Mouse (Mus musculus) mesoderm, embryonic 11.5 days (tissue): Measurements from ENCODE around the gene Kcnk5.
A peak's percentile ranks its signal among the peaks of the same experiment; 100 is the strongest.

Source experiments
- DNase-seq: peaks from one replicate; pipeline ENCODE4 v3.0.0-alpha.2; 2012; ENCODE audit warnings: low read depth, low spot score

Gene Kcnk5

GRCm38 (mm10) chr14:20181466-20181921 is at the start of gene Kcnk5:
Gene Kcnk5 (minus strand): TSS chr14:20181809.
- peak; percentile 91 for DNase-seq

DNA sequence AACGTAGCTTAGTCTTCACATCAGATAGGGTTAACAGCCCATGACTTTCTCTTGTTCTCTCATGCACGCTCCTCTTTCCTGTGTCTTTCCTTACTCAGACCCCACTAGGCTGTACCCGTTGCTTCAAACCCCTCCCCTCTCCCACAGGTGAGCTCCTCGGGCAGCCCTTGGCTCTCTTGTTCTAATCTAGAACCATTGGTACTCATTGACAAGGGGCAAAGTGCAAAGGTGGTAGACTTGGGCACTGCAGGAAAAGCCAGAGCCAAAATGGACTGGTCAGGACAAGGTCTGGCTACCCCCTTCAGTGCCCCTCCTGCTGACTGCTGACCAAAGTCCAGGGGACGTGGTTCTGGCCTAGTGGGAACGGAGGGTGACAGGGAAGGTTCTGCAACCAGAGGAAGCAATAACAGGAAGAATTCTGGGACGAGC is 48.5 kb upstream of the Kcnk5 start:
- DNase-seq: no peak

DNA sequence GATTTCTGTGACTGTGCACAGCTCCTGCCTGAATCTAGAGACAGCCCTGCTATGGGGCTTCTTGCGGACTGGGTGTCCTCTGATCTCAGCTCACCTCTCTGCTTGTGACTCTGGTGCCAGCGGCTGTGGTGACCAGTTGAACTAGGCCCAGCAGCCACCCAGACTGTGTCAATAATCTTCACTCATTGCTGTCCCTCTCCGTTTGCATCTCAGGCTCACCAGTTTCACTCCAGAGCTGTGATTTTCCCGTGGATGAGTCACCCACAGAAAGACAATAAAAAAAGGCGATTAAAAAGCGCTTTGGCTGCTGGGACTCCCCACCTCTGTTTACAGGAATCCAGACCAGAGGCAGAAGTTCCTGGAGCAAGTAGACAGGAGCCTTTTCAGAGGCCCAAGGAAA is 47.8 kb upstream of the Kcnk5 start:
- DNase-seq: no peak

DNA sequence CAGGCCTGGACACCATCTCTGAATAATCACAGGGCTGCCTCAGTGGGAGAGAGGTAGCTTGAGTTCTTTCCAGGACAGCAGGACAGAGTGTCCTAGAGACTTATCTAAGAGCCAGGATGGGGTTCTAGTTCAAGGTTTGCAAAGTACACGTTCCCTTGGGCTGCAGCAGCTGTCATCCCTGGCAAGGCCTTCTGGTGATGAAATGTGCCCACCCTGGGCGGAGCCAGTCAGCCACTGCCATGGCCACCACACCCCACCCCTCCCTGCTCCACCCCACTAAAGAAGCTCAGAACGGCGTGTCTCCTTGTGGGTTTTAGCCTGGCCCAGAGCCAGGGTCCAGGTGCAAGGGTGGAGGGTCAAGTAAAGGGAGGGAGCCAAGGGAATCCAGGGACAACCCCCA is 46.7 kb upstream of the Kcnk5 start:
- no peak for DNase-seq

DNA sequence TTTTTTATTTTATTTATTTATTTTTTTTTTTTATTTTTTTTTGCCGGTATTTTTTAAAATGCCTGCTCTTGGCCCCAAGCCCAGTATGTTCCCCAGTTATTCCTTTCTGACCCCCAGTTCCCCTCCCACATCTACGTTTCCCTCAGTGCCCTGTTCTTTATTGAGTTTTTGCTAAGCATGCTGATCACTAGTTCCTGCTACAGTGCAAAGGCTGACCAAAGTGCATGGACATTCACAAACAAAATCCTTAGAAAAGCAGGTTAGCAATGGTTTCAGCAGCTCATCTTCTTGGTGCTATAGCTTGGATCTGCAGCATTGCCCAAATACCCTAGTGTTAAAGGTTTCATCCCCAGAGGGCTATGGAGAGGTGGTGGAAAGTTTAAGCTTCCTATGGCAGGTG is 45.4 kb upstream of the Kcnk5 start:
- no peak for DNase-seq

- DNase-seq: no peak
These were observed 44.9 kb upstream of the Kcnk5 start for GRCm38 (mm10) chr14:20226488-20226887.

GRCm38 (mm10) chr14:20225525-20225924 is 43.9 kb upstream of the Kcnk5 start:
- peak; percentile 64 for DNase-seq

DNA sequence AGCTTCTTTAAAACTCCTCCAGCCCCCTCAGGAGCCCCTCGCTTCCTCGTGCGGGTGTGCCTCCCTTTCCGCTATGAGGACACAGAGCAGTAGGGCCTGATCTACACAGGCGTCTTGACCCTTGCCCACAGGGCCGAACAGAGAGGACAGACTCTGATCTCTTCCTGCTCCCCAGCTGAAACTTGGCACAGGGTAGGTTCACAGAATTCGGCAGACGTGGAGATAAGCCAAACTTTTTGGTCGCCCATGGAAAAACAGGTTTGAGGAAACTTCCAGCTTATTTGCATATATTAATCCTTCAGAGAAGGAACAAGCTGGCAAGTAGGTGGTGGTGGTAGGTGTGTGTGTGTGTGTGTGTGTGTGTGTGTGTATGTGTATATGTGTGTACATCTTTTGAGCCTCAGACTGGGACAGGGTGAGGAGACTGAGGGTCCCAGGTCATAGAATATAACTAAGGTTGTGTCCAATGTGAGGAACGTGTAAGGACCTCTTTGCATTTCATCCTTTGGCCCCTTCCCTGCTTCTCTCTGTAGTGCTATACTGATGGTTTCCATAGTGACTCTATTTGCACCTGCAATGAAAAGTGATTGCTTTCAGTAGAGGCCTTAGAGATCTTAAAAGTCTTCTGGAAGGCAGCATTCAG is 43.1 kb upstream of the Kcnk5 start:
- DNase-seq: no peak

DNA sequence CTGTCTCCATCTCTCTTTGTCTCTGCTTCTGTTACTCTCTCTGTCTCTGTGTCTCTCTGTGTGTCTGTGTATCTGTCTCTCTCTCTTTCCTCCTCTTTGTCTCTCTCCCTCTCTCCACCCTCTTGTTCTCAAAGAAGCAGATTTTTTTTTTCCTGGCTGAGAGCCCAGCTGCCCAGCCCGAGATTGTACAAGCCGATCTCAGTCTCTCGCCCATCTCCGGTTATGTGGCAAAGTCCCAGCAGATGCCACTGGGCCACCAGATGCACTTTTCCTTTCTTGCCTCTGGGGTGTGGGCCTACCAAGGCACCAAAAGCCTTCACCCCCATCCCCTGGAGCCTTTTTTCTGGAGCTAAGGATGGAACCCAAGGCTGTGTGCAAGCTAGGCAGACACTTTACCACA is 42.6 kb upstream of the Kcnk5 start:
- no peak for DNase-seq

GRCm38 (mm10) chr14:20223253-20223652 is 41.6 kb upstream of the Kcnk5 start:
- no peak for DNase-seq

DNA sequence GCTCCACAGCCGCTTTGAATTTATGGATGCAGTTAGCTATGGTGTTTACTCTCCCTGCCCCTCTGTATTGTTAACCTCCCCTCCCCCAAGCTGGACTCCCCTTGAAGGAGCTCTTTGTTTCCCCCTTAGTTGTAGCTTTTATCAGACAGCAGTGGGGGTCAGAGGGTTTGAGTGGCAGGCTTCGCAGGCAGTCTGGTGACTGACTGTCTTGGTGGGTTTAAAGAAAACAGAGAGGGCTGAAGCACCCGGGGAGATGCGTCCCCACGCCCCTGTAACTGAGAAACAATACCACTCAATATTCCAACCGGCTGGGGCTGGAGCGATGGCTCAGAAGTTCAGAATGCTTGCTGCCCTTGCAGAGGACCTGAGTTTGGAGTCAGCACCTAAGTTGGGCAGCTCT is 39.5 kb upstream of the Kcnk5 start:
- DNase-seq: no peak

DNA sequence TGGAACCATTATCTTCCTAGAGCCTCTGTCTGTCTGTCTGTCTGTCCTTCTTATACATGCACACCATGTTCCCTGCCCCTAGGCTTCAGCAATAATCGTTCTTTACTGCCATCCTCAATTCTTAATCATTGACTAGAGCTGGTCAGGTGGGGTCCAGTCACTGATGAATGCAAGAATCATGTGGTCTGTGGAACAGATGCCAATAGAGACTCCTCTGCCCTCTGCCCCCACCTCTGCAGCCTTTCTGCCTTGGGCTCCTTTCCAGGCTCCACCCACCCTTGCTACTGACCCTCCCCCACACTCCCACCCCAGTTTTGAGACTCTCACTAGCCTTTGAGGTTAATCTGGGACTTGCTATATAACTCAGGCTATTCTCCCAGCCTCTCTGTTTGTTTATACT is 38.2 kb upstream of the Kcnk5 start:
- DNase-seq: no peak

- no peak for DNase-seq
These were observed 35.8 kb upstream of the Kcnk5 start for GRCm38 (mm10) chr14:20217299-20217864.

DNA sequence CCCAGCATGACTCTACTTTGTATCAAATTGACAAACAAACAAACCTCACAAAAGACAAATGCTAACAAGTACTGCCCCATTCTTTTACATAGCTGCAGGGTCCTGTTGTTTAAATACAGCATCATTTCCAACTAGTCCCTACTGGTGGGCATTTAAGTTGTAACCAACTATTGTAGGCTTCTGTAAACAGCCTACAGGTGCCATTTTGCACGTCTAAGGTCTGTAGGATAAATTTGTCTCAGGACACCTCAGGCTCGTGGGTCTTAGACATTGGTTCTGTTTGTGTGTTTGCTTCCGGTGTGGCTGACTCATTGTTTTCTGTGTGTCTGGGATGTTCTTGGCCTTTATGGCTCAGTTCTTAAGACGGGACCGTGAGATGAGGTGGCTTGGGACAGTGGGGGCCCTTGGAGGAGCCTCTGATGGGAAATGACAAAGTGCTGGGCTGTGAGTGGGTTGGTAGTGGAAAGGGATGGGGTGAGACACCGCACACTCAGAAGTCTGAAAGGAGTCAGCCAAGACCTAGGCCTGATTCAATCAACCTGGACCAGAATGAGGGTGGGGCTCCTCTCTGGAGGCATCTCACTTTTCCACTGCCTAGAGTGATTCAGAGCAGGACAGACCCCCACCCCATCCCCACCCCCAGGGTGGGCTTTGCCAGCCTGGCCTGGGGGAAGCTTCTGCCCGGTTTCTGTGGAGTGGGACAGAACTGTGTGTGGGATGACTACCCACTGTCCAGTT is 35.1 kb upstream of the Kcnk5 start:
- no peak for DNase-seq

DNA sequence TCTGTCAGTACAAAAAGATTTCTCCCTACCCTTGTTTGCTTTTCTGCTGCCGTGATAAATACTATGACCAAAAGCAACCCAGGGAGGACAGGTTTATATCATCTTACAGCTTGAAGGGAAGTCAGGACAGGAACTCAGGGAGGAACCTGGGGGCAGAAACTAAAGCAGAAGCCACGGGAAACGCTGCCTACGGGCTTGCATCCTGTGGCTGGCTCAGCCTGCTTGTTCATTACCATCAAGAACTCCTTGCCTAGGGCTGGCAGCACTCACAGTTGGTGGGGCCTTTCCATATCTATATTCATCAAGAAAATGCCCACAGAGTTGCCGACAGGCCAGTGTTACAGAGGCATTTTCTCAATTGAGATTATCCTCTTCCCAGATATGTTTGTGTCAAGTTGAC is 34.2 kb upstream of the Kcnk5 start:
- DNase-seq: no peak

GRCm38 (mm10) chr14:20214125-20214524 is 32.5 kb upstream of the Kcnk5 start:
- DNase-seq: no peak

- DNase-seq: peak; percentile 23
These were observed 30.4 kb upstream of the Kcnk5 start for GRCm38 (mm10) chr14:20211754-20212601.

- DNase-seq: no peak
These were observed 28.3 kb upstream of the Kcnk5 start for GRCm38 (mm10) chr14:20209926-20210325.

DNA sequence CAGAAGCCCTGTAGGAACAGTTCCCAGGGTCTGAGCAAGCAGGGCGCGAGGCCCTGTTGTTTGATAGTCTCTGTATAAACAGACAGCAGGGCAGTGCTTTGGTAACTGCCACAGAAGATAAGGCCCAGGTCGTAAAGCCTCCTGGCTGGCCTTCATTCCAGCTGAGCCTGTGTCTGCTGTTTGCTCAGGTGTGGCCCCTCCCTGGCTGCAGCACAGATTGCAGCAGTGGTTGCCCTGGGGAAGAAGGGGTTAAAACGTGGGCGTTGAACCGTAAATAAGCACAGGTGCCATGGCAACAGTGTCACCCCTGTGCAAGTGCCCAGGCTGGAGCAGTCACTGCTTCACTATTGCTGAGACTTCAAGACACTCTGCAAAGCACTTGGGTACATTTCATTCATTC is 26.8 kb upstream of the Kcnk5 start:
- DNase-seq: peak; percentile 41

- no peak for DNase-seq
These were observed 24.1 kb upstream of the Kcnk5 start for GRCm38 (mm10) chr14:20205747-20206146.

DNA sequence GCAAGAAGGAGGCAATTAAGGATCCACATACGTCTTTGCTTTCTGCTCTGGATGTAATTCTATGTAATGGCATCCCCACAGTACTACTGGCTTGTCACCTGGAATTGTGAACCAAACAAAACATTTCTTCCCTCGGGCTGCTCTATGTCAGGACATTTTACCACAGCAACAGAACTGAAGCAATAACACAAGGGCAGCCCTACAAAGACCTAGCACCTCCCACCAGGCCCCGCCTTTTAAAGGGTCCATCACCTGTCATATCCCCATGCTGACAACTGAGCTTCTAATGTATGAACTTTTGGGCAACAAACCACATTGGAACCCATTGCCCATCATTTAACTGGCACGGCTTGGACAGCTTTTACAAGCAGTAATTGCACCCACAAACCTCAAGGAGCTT is 21.7 kb upstream of the Kcnk5 start:
- no peak for DNase-seq

- no peak for DNase-seq
These were observed 21.1 kb upstream of the Kcnk5 start for GRCm38 (mm10) chr14:20202655-20203181.
